Comparison of ENCODE assay signal across 22 mouse cellular contexts in the genomic region with DNA sequence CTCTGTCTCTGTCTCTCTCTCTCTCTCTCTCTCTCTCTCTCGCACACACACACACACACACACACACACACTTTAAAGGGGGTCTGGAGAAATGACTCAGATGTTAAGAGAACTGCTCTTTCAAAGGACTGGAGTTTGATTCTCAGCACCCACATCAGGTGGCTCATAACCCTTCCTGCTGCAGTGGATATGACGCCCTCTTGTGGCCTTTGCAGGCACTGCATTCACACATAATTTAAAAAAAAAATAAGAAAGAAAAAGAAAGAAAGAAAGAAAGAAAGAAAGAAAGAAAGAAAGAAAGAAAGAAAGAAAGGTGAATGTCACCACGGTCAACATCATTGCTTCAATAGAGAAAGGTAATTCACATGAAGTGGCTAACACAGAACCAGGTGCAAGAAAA. TPM values are rescaled to one million over a fixed set of nuclear protein-coding genes. Genes with fewer than 3 reads are reported as not detected.
DNase-seq lines count a peak whose midpoint lies in the region; ATAC-seq and TF ChIP-seq lines count a peak whose summit lies in the region.
"Had no signal": no experiment of that assay in that cellular context is flagged by ENCODE, and none has a peak within 500 bp of the region (broad histone marks: within the 10 kb centered on the region; RNA-seq: fewer than 3 reads in every experiment).

No protein-coding gene starts in this region.

- peak; percentile 10; the same call in 1 of the 2 replicates for TF ChIP-seq CTCF in heart, adult 2 months (IDR thresholded peaks at IDR 0.05)
- peak; percentile 14; the same call in 1 of the 2 replicates for TF ChIP-seq CTCF in lung, adult 2 months (IDR thresholded peaks at IDR 0.05; ENCODE audit: insufficient read depth, low read length)
- TF ChIP-seq CTCF in midbrain, postnatal 0 days (IDR thresholded peaks at IDR 0.05): peak; percentile 32
- TF ChIP-seq CTCF in MEL (IDR thresholded peaks at IDR 0.05 in 2 of 3, conservative IDR thresholded peaks at IDR 0.05 in 1 of 3; ENCODE audit: control insufficient read depth in 1 of 3, insufficient read depth in 1 of 3, low read depth in 2 of 3, low read length in 3 of 3, poor library complexity in 1 of 3, severe bottlenecking in 1 of 3): peak in 2 of 3 experiments; percentile 20 to 38; a peak in 2 of 6 replicates

- H3K4me3 ChIP-seq in heart, adult 2 months: no peak overlapping the region
- no peak overlapping the region for H3K4me3 ChIP-seq in lung, adult 2 months (replicated peaks; ENCODE audit: extremely low read depth, low read depth, low read length)
- H3K4me3 ChIP-seq in midbrain, postnatal 0 days (ENCODE audit: low read depth, low read length): no peak overlapping the region
- no peak overlapping the region for H3K4me3 ChIP-seq in midbrain, embryonic 11.5 days (ENCODE audit: low read depth, low read length)
- H3K4me3 ChIP-seq in MEL (ENCODE audit: control insufficient read depth in 1 of 2, insufficient read depth in 1 of 2, low read depth in 2 of 2, low read length in 2 of 2): no peak overlapping the region
- H3K4me3 ChIP-seq: heart, embryonic 12.5 days; hindbrain, embryonic 12.5 days; liver, embryonic 12.5 days; midbrain, embryonic 12.5 days had no signal

- TF ChIP-seq EP300 in heart, adult 2 months (IDR thresholded peaks at IDR 0.05; ENCODE audit: insufficient read depth, low read depth, low read length): no peak
- TF ChIP-seq EP300 in MEL (IDR thresholded peaks at IDR 0.05; ENCODE audit: low read depth in 1 of 2, low read length in 2 of 2): no peak

- TF ChIP-seq POLR2A in heart, adult 2 months (IDR thresholded peaks at IDR 0.05; ENCODE audit: insufficient read depth, low read depth, low read length): no peak
- TF ChIP-seq POLR2A in lung, adult 2 months (IDR thresholded peaks at IDR 0.05; ENCODE audit: borderline replicate concordance, extremely low read depth, low read depth, low read length): no peak
- no peak for TF ChIP-seq POLR2A in MEL (IDR thresholded peaks at IDR 0.05; ENCODE audit: control insufficient read depth in 1 of 2, insufficient read depth in 1 of 2, low read depth in 1 of 2, low read length in 2 of 2, poor library complexity in 1 of 2)

- TF ChIP-seq RAD21 in MEL (IDR thresholded peaks at IDR 0.05; ENCODE audit: low read depth, low read length): no peak

- ATAC-seq in midbrain, postnatal 0 days (ENCODE audit: low FRiP score): no peak
- no peak for ATAC-seq in midbrain, embryonic 11.5 days (ENCODE audit: low FRiP score)
- ATAC-seq: CD4-positive, CD25-positive, alpha-beta regulatory T cell, adult 4 months; forebrain, embryonic 14.5 days; liver, embryonic 12.5 days had no signal

- H3K4me2 ChIP-seq in midbrain, postnatal 0 days (ENCODE audit: low read depth, low read length, poor library complexity, severe bottlenecking): no peak overlapping the region
- no peak overlapping the region for H3K4me2 ChIP-seq in midbrain, embryonic 11.5 days
- H3K4me2 ChIP-seq: heart, embryonic 12.5 days; hindbrain, embryonic 12.5 days; liver, embryonic 12.5 days; midbrain, embryonic 12.5 days had no signal

- DNase-seq in heart, adult 2 months: no peak
- DNase-seq in heart, postnatal 10 days: no peak
- DNase-seq in lung, adult 2 months: no peak
- DNase-seq in lung, postnatal 10 days: no peak
- no peak for DNase-seq in midbrain, postnatal 0 days (ENCODE audit: low spot score)
- DNase-seq in midbrain, embryonic 11.5 days (ENCODE audit: low spot score, missing footprints): no peak
- no peak for DNase-seq in MEL (ENCODE audit: low read depth, low spot score)
- DNase-seq in c-Kit-positive CD71-positive TER-119-positive erythroid progenitor cells, embryonic 14.5 days (ENCODE audit: low spot score): no peak
- DNase-seq: adrenal gland, postnatal 10 days; cerebellum, adult 8-10 months; heart, postnatal 14 days; kidney, adult 8-10 months; kidney, postnatal 14 days; layer of hippocampus, postnatal 36 days; thymus, postnatal 25 days had no signal

- WGBS in heart, adult 2 months: 64% methylated on average over 3 of the region's 3 CpGs
- 62% methylated on average over 3 of the region's 3 CpGs for WGBS in lung, adult 2 months
- WGBS in midbrain, postnatal 0 days: 76% methylated on average over 3 of the region's 3 CpGs
- WGBS in midbrain, embryonic 11.5 days: 78% methylated on average over 3 of the region's 3 CpGs

- H3K36me3 ChIP-seq in heart, adult 2 months (ENCODE audit: control insufficient read depth, insufficient read depth, low read length): no peaks in the 10 kb centered on the region
- H3K36me3 ChIP-seq in midbrain, postnatal 0 days (ENCODE audit: insufficient read depth, low read length): no peaks in the 10 kb centered on the region
- no peaks in the 10 kb centered on the region for H3K36me3 ChIP-seq in midbrain, embryonic 11.5 days (ENCODE audit: control insufficient read depth, insufficient read depth, low read length)
- no peaks in the 10 kb centered on the region for H3K36me3 ChIP-seq in MEL (ENCODE audit: control insufficient read depth in 1 of 2, insufficient read depth in 2 of 2, low read length in 2 of 2)
- H3K36me3 ChIP-seq: heart, embryonic 12.5 days; hindbrain, embryonic 12.5 days; liver, embryonic 12.5 days; midbrain, embryonic 12.5 days had no signal

- intact Hi-C loops in heart, adult 2 months (cut with DNase I): no loop called here
- intact Hi-C loops in heart, postnatal 10 days (cut with DNase I): no loop called here

- no peaks in the 10 kb centered on the region for H3K9me3 ChIP-seq in midbrain, postnatal 0 days (ENCODE audit: low read length)
- H3K9me3 ChIP-seq in midbrain, embryonic 11.5 days (ENCODE audit: control insufficient read depth, low read length): no peaks in the 10 kb centered on the region
- H3K9me3 ChIP-seq in MEL (replicated peaks; ENCODE audit: insufficient read depth, low read length): no peaks in the 10 kb centered on the region
- H3K9me3 ChIP-seq: heart, embryonic 12.5 days; hindbrain, embryonic 12.5 days; liver, embryonic 12.5 days; midbrain, embryonic 12.5 days had no signal

- H3K27me3 ChIP-seq in heart, adult 2 months (ENCODE audit: control insufficient read depth, insufficient read depth, low read length): no peaks in the 10 kb centered on the region
- H3K27me3 ChIP-seq in midbrain, postnatal 0 days (ENCODE audit: insufficient read depth, low read length): no peaks in the 10 kb centered on the region
- H3K27me3 ChIP-seq in midbrain, embryonic 11.5 days (ENCODE audit: control insufficient read depth, insufficient read depth, low read length): no peaks in the 10 kb centered on the region
- H3K27me3 ChIP-seq in MEL (ENCODE audit: control insufficient read depth in 1 of 2, insufficient read depth in 2 of 2, low read length in 2 of 2): no peaks in the 10 kb centered on the region
- H3K27me3 ChIP-seq: heart, embryonic 12.5 days; hindbrain, embryonic 12.5 days; liver, embryonic 12.5 days; midbrain, embryonic 12.5 days had no signal

- H3K79me2 ChIP-seq in heart, adult 2 months (replicated peaks; ENCODE audit: control insufficient read depth, insufficient read depth, low read length): no peaks in the 10 kb centered on the region
- H3K79me2 ChIP-seq in MEL (ENCODE audit: control insufficient read depth, insufficient read depth, low read length, poor library complexity): no peaks in the 10 kb centered on the region

- H3K9ac ChIP-seq in heart, adult 2 months (ENCODE audit: low read depth, low read length): no peak overlapping the region
- no peak overlapping the region for H3K9ac ChIP-seq in midbrain, postnatal 0 days (replicated peaks; ENCODE audit: low read length, poor library complexity, severe bottlenecking)
- H3K9ac ChIP-seq in midbrain, embryonic 11.5 days (ENCODE audit: low read length): no peak overlapping the region
- no peak overlapping the region for H3K9ac ChIP-seq in MEL (ENCODE audit: control insufficient read depth, low read depth, low read length, poor library complexity, severe bottlenecking)
- H3K9ac ChIP-seq: heart, embryonic 12.5 days; hindbrain, embryonic 12.5 days; liver, embryonic 12.5 days; midbrain, embryonic 12.5 days had no signal

- H3K27ac ChIP-seq in heart, adult 2 months: no peak overlapping the region
- H3K27ac ChIP-seq in midbrain, postnatal 0 days (ENCODE audit: low read depth, low read length): no peak overlapping the region
- no peak overlapping the region for H3K27ac ChIP-seq in midbrain, embryonic 11.5 days (ENCODE audit: low read depth, low read length)
- no peak overlapping the region for H3K27ac ChIP-seq in MEL (ENCODE audit: control insufficient read depth, low read depth, low read length)
- H3K27ac ChIP-seq: hindbrain, embryonic 12.5 days; liver, embryonic 12.5 days; midbrain, embryonic 12.5 days had no signal

- H3K4me1 ChIP-seq in heart, adult 2 months (ENCODE audit: control insufficient read depth, insufficient read depth, low read length): peaks cover 4% of the 10 kb centered on the region
- H3K4me1 ChIP-seq in lung, adult 2 months (ENCODE audit: control insufficient read depth, insufficient read depth, low read length): peaks cover 2% of the 10 kb centered on the region; the same call in 1 of the 2 replicates
- no peaks in the 10 kb centered on the region for H3K4me1 ChIP-seq in midbrain, postnatal 0 days (ENCODE audit: insufficient read depth, low read length)
- peaks cover 9% of the 10 kb centered on the region for H3K4me1 ChIP-seq in midbrain, embryonic 11.5 days (ENCODE audit: control insufficient read depth, insufficient read depth, low read length)
- H3K4me1 ChIP-seq in MEL (ENCODE audit: control insufficient read depth in 1 of 2, insufficient read depth in 2 of 2, low read length in 2 of 2): no peaks in the 10 kb centered on the region

RNA-seq across cellular contexts. Expression of gene Slc31a2, which starts 14.9 kb away (rescaled TPM):
- total RNA-seq in heart, adult 2 months (2021): 10 to 100 TPM; 19.9 to 22.9 TPM
- 19.1 and 27.8 TPM in 2 replicates for polyA plus RNA-seq in heart, adult 2 months (2012; rRNA removed)
- 10 to 100 TPM; 12.5 to 13.4 TPM for total RNA-seq in heart, postnatal 10 days (2021)
- 22.3 and 30.7 TPM in 2 replicates for polyA plus RNA-seq in lung, adult 2 months (2012; rRNA removed)
- 18.0 and 23.8 TPM in 2 replicates for total RNA-seq in midbrain, postnatal 0 days (2014; rRNA removed)
- polyA plus RNA-seq in midbrain, postnatal 0 days (2015; fragmentation: Nextera tagmentation; extraction: Ambion mirVana): 12.0 and 13.2 TPM in 2 replicates
- polyA plus RNA-seq in midbrain, embryonic 11.5 days (2014; fragmentation: Nextera tagmentation; extraction: Ambion mirVana): 9.1 and 10.2 TPM in 2 replicates
- 0.08 TPM in 1 of 2 replicates, not detected in the other for total RNA-seq in MEL (2012; rRNA removed)
- polyA plus RNA-seq in MEL (2012; ENCODE audit: insufficient read depth in 1 of 2, insufficient read length in 2 of 2, low read depth in 1 of 2, low replicate concordance in 2 of 2, missing spikeins in 1 of 2): under 1 TPM in 1 of 2 experiments, not detected in 1; 0.25 TPM

RNA-seq across cellular contexts. Expression of gene Zfp37, which starts 46.4 kb away (rescaled TPM):
- 1 to 10 TPM; 1.5 to 2.0 TPM for total RNA-seq in heart, adult 2 months (2021)
- 0.25 and 0.88 TPM in 2 replicates for polyA plus RNA-seq in heart, adult 2 months (2012; rRNA removed)
- 1 to 10 TPM; 3.9 to 4.7 TPM for total RNA-seq in heart, postnatal 10 days (2021)
- 0.58 and 1.1 TPM in 2 replicates for polyA plus RNA-seq in lung, adult 2 months (2012; rRNA removed)
- 25.1 and 30.3 TPM in 2 replicates for total RNA-seq in midbrain, postnatal 0 days (2014; rRNA removed)
- 18.9 and 20.5 TPM in 2 replicates for polyA plus RNA-seq in midbrain, postnatal 0 days (2015; fragmentation: Nextera tagmentation; extraction: Ambion mirVana)
- polyA plus RNA-seq in midbrain, embryonic 11.5 days (2014; fragmentation: Nextera tagmentation; extraction: Ambion mirVana): 29.3 and 35.7 TPM in 2 replicates
- not detected in 2 replicates for total RNA-seq in MEL (2012; rRNA removed)
- not detected for polyA plus RNA-seq in MEL (2012; ENCODE audit: insufficient read depth in 1 of 2, insufficient read length in 2 of 2, low read depth in 1 of 2, low replicate concordance in 2 of 2, missing spikeins in 1 of 2)
- total RNA-seq: granulocyte monocyte progenitor cell, adult 5-6 weeks had no signal
